Mouse (Mus musculus): ENCODE measurements around the gene Vsig8. TPM values are rescaled to one million over a fixed set of nuclear protein-coding genes. Genes with fewer than 3 reads are reported as not detected.
A peak's percentile ranks its signal among the peaks of the same experiment; 100 is the strongest.

Gene Vsig8
- polyA plus RNA-seq, 1 experiment, result not detected

GRCm38 (mm10) chr1:172526380-172527081 lies 29.2 kb upstream of the Vsig8 start:
- Histone ChIP-seq H3K79me2 (ENCODE audit: control insufficient read depth, insufficient read depth) (no peaks in the 10 kb centered on the region), H3ac (ENCODE audit: control insufficient read depth, insufficient read length) (no peak overlapping the region), H3K4me3 (no peak overlapping the region), H3K4me2 (ENCODE audit: low read depth) (no peak overlapping the region), H3K27me3 (ENCODE audit: control insufficient read depth, insufficient read depth, insufficient read length) (no peaks in the 10 kb centered on the region), H3K36me3 (ENCODE audit: control insufficient read depth, insufficient read depth) (no peaks in the 10 kb centered on the region)
- no peak for TF ChIP-seq MYOD1 (IDR thresholded peaks at IDR 0.05; ENCODE audit: control insufficient read depth in 1 of 3, insufficient read length in 2 of 3, low read depth in 2 of 3)
- no peak for TF ChIP-seq CEBPB (IDR thresholded peaks at IDR 0.05; ENCODE audit: insufficient read depth, poor library complexity, severe bottlenecking)
- TF ChIP-seq POLR2AphosphoS2 (IDR thresholded peaks at IDR 0.05; ENCODE audit: insufficient read length, low read depth), result no peak
- TF ChIP-seq MYOG (IDR thresholded peaks at IDR 0.05; ENCODE audit: control insufficient read depth in 1 of 3, insufficient read depth in 1 of 3, insufficient read length in 2 of 3, low read depth in 2 of 3), result no peak
- no peak for TF ChIP-seq SRF (IDR thresholded peaks at IDR 0.05; ENCODE audit: control insufficient read depth, insufficient read length, low read depth)
- no peak for TF ChIP-seq REST (IDR thresholded peaks at IDR 0.05; ENCODE audit: insufficient read depth, insufficient read length)
- TF ChIP-seq E2F4 (IDR thresholded peaks at IDR 0.05; ENCODE audit: insufficient read depth), result no peak
- TF ChIP-seq MAX (IDR thresholded peaks at IDR 0.05; ENCODE audit: low read depth), result no peak
- TF ChIP-seq POLR2A (IDR thresholded peaks at IDR 0.05; ENCODE audit: insufficient read length, low read depth), result no peak
- TF ChIP-seq USF1 (IDR thresholded peaks at IDR 0.05; ENCODE audit: low read depth), result no peak
- TF ChIP-seq TCF12 (IDR thresholded peaks at IDR 0.05; ENCODE audit: insufficient read depth, poor library complexity, severe bottlenecking), result no peak

GRCm38 (mm10) chr1:172527431-172527830 lies 28.3 kb upstream of the Vsig8 start:
- no peak for TF ChIP-seq POLR2AphosphoS2 (IDR thresholded peaks at IDR 0.05; ENCODE audit: insufficient read length, low read depth)
- H3K4me2 ChIP-seq (ENCODE audit: low read depth), result no peak overlapping the region
- no peak overlapping the region for H3K4me3 ChIP-seq
- H3ac ChIP-seq (ENCODE audit: control insufficient read depth, insufficient read length), result no peak overlapping the region
- no peaks in the 10 kb centered on the region for H3K79me2 ChIP-seq (ENCODE audit: control insufficient read depth, insufficient read depth)
- no peaks in the 10 kb centered on the region for H3K36me3 ChIP-seq (ENCODE audit: control insufficient read depth, insufficient read depth)
- no peaks in the 10 kb centered on the region for H3K27me3 ChIP-seq (ENCODE audit: control insufficient read depth, insufficient read depth, insufficient read length)

- Histone ChIP-seq H3ac (ENCODE audit: control insufficient read depth, insufficient read length) (no peak overlapping the region), H3K27me3 (ENCODE audit: control insufficient read depth, insufficient read depth, insufficient read length) (no peaks in the 10 kb centered on the region), H3K4me3 (no peak overlapping the region), H3K79me2 (ENCODE audit: control insufficient read depth, insufficient read depth) (no peaks in the 10 kb centered on the region), H3K4me2 (ENCODE audit: low read depth) (no peak overlapping the region), H3K36me3 (ENCODE audit: control insufficient read depth, insufficient read depth) (no peaks in the 10 kb centered on the region)
- TF ChIP-seq SRF (IDR thresholded peaks at IDR 0.05; ENCODE audit: control insufficient read depth, insufficient read length, low read depth) (no peak), REST (IDR thresholded peaks at IDR 0.05; ENCODE audit: insufficient read depth, insufficient read length) (no peak), MAX (IDR thresholded peaks at IDR 0.05; ENCODE audit: low read depth) (no peak), TCF3 (IDR thresholded peaks at IDR 0.05; ENCODE audit: insufficient read length, low read depth) (no peak), E2F4 (IDR thresholded peaks at IDR 0.05; ENCODE audit: insufficient read depth) (no peak), CEBPB (IDR thresholded peaks at IDR 0.05; ENCODE audit: insufficient read depth, poor library complexity, severe bottlenecking) (no peak), USF1 (IDR thresholded peaks at IDR 0.05; ENCODE audit: low read depth) (no peak), TCF12 (IDR thresholded peaks at IDR 0.05; ENCODE audit: insufficient read depth, poor library complexity, severe bottlenecking) (no peak), POLR2AphosphoS2 (IDR thresholded peaks at IDR 0.05; ENCODE audit: insufficient read length, low read depth) (no peak), MYOD1 (IDR thresholded peaks at IDR 0.05; ENCODE audit: control insufficient read depth in 1 of 3, insufficient read length in 2 of 3, low read depth in 2 of 3) (no peak), MYOG (IDR thresholded peaks at IDR 0.05; ENCODE audit: control insufficient read depth in 1 of 3, insufficient read depth in 1 of 3, insufficient read length in 2 of 3, low read depth in 2 of 3) (no peak)
Observed at GRCm38 (mm10) chr1:172528701-172529100, 27.0 kb upstream of the Vsig8 start.

GRCm38 (mm10) chr1:172530544-172531220 lies 25.1 kb upstream of the Vsig8 start:
- TF ChIP-seq TCF3 (IDR thresholded peaks at IDR 0.05; ENCODE audit: insufficient read length, low read depth) (no peak), REST (IDR thresholded peaks at IDR 0.05; ENCODE audit: insufficient read depth, insufficient read length) (no peak), USF1 (IDR thresholded peaks at IDR 0.05; ENCODE audit: low read depth) (no peak), POLR2A (IDR thresholded peaks at IDR 0.05; ENCODE audit: insufficient read length, low read depth) (no peak), SRF (IDR thresholded peaks at IDR 0.05; ENCODE audit: control insufficient read depth, insufficient read length, low read depth) (no peak), E2F4 (IDR thresholded peaks at IDR 0.05; ENCODE audit: insufficient read depth) (no peak), MYOD1 (IDR thresholded peaks at IDR 0.05; ENCODE audit: control insufficient read depth in 1 of 3, insufficient read length in 2 of 3, low read depth in 2 of 3) (no peak), TCF12 (IDR thresholded peaks at IDR 0.05; ENCODE audit: insufficient read depth, poor library complexity, severe bottlenecking) (no peak), CEBPB (IDR thresholded peaks at IDR 0.05; ENCODE audit: insufficient read depth, poor library complexity, severe bottlenecking) (no peak), POLR2AphosphoS2 (IDR thresholded peaks at IDR 0.05; ENCODE audit: insufficient read length, low read depth) (no peak), MAX (IDR thresholded peaks at IDR 0.05; ENCODE audit: low read depth) (no peak), MYOG (IDR thresholded peaks at IDR 0.05; ENCODE audit: control insufficient read depth in 1 of 3, insufficient read depth in 1 of 3, insufficient read length in 2 of 3, low read depth in 2 of 3) (no peak)
- Histone ChIP-seq H3K4me2 (ENCODE audit: low read depth) (peak overlapping the region; percentile 12), H3K36me3 (ENCODE audit: control insufficient read depth, insufficient read depth) (no peaks in the 10 kb centered on the region), H3ac (ENCODE audit: control insufficient read depth, insufficient read length) (no peak overlapping the region), H3K4me3 (no peak overlapping the region), H3K27me3 (ENCODE audit: control insufficient read depth, insufficient read depth, insufficient read length) (no peaks in the 10 kb centered on the region), H3K79me2 (ENCODE audit: control insufficient read depth, insufficient read depth) (no peaks in the 10 kb centered on the region)
